Mouse (Mus musculus): ENCODE measurements around the gene Neurl3.

The Neurl3 gene

DNA sequence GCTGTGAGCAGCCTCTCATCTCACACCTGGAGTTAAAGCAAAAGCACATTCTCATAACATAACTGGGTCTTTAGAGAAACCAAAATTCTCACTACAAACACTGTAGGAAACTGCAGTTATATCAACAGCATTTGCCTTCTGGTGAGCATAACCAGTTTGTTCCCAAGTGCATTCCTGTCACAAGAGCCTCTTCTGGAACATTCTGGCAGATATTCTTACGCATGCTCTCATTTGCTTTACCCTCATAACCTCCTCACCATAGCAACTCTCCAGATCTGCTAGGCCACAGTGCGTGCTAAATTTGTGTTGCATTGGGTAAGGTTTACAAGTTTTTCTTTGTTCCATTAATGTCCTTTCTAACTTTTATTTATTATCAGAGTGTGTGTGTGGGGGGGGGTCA is 15.2 kb downstream of the Neurl3 start:
- in situ Hi-C loops (cut with MboI, MseI) = no loop called here

DNA sequence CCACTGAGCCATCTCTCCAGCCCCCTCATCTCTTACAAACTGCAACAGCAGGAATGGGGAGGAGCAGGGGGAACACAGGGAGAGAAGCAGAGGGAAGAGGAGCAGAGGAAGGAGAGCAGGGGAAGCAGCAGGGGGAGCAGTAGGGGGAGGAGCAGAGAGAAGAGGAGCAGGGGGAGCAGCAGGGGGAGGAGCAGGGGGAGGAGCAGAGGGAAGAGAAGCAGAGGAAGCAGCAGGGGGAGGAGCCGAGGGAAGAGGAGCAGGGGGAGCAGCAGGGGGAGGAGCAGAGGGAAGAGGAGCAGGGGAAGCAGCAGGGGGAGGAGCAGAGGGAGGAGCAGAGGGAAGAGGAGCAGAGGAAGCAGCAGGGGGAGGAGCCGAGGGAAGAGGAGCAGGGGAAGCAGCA is 15.8 kb downstream of the Neurl3 start:
- in situ Hi-C loops (cut with MboI, MseI) = no loop called here

DNA sequence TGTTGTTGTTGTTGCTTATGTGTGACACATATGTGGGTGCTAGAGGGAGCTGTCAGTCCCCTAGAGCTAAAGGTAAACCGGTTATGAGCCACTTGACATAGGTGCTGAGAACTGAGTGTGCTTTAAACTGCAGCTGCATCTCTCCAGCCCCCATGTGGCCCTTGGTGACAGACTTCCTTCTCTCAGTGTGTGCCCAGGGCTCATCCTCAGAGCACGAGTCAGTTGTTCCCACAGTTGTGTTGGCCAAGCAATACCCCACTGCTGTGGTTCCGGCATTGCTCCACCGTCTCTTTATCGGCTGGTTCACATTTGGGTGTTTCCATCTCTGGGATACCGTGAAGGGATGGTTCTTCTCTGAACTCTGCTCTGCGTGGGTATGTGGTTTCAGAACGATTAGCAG is 17.2 kb downstream of the Neurl3 start:
- in situ Hi-C loops (cut with MboI, MseI) = no loop called here

DNA sequence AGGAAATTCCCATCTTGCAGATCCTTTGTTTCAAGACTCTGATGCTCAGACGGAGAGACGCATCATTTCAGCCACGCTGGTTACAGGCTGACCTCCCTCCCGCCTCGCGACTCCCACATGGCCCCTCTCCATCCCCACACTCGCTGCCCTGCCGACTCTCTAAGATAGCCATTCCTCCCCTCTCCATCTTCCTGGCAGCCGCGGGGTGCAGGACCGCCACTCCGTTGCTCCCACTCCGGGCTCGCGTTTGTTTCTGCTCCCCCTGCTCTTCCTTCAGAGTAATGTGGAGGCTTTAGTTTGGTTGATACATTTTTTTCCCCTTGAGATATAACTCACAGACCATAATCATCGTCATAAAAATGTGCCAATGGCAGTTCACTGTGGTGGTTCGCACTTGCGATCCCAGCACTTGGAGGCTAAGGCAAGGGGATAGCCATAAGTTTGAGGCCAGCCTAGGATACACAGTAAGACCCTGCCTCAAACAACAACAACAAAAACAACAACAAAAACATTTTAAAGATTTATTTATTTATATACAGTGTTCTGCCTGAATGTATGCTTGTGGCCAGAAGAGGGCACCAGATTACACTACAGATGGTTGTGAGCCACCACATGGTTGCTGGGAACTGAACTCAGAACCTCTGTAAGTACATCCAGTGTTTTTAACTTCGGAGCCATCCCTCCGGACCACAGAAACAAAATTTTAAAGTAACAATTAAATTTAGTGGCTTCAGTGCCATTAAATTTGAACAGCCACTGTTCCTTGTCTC is 18.4 kb downstream of the Neurl3 start:
- in situ Hi-C loops (cut with MboI, MseI) = no loop called here

DNA sequence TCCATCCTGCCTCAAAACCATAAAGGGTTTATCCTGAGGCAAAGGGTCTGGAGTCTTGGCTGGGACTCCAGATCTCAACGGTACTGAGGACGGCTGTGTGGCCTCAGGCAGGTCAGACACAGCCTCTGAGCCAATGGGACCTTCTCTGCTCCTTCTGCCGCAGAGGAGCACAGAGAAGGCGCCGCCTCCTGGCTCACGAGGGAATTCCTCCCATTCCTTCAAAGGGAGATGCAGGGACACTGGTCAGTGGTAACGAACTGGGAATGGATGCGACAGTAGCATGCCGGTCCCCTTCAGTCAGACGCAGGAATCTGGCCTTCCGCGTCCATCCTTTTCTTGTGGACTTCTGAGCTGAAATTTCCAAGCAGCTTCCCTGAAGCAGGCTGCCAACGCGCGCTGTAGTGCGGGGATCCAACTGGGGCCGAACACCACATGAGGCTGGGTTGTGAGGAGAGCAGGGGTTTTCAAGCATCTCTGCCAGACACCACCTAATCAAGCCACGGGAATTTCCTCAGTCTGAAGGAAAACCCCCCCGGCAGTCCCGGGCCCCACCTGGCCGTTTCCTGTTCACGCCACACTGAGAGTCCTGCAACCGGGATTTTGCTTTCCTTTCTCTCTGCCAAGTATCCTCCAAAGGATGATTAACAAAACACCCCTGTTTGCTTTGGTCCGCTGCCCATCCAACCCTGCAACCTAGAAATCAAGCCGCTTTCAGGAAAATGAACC is 19.7 kb downstream of the Neurl3 start:
- in situ Hi-C loops (cut with MboI, MseI) = no loop called here

DNA sequence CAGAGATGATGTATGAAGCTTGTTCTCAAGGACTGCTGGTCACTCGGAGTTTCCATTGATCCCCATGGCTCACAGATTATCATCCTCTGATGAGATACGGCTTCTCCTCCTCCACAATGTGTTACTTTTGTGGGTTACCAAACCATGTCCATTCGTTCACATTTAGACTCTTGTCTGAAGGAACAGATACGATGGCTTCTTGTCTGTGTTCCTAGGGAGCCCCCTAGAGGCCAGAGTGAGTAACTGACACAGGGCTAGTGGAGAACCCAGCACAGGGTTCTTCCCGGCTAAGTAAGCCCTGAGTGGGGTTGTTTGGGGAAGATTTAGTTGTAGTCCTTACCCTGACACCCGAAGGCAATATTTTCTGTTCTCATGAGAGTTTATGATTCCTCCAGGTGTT is 21.7 kb downstream of the Neurl3 start:
- in situ Hi-C loops (cut with MboI, MseI) = no loop called here

DNA sequence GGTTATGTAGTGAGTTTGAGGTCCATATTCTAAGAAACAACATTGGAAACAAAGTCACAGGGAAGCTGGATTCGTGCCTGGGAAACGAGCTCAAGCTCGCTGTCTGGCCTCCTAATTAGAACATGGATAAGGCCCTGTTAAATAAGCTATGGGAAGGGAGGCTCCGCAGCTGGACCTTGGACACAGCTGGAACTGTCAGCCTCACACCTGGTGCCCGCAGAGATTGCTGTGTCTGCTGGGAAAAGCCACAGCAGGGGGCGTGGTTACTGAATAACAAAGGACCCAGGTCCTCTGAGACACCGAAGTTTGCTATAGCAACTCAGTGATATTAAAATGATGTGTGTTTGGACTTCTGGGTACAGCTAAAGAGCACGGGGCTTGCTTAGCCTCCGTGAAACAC is 23.1 kb downstream of the Neurl3 start:
- in situ Hi-C loops (cut with MboI, MseI) = no loop called here

DNA sequence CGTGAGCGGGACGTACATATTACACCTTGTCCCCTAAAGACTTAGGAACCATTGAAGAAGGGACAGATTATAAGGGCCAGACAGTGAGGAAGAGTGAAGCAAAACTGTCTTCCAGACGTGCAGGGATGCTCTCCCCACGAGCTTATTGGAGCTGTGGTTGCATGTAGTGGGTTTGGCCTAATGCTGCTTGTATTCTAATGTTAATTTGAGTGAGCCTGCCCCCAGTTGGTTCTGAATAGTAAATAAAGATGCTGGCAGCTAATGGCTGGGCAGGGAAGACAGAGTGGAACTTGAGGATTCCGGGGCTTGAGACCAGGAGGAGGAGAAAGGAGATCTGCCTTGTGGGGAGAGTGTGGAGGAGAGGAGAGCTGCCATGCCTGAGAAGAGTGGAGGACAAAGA is 27.8 kb downstream of the Neurl3 start:
- in situ Hi-C loops (cut with MboI, MseI) = no loop called here

DNA sequence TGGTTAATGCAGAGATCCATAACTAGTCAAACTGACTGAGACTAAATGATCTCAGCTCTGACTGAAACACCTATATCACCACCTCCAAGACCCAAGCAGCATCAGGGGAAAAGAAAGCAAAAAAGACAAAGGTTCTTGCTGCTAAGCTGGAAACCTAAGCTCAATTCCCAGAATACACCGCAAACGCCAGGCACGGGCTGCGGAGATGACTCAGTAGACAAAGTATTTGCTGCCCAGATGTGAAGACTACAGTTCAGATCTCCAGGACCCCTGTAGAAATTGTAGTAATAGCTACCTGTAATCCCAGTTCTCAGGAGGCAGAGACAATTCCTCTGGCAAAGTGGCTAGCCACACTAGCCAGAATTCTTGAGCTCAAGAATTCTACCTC is 29.7 kb downstream of the Neurl3 start:
- in situ Hi-C loops (cut with MboI, MseI) = no loop called here

DNA sequence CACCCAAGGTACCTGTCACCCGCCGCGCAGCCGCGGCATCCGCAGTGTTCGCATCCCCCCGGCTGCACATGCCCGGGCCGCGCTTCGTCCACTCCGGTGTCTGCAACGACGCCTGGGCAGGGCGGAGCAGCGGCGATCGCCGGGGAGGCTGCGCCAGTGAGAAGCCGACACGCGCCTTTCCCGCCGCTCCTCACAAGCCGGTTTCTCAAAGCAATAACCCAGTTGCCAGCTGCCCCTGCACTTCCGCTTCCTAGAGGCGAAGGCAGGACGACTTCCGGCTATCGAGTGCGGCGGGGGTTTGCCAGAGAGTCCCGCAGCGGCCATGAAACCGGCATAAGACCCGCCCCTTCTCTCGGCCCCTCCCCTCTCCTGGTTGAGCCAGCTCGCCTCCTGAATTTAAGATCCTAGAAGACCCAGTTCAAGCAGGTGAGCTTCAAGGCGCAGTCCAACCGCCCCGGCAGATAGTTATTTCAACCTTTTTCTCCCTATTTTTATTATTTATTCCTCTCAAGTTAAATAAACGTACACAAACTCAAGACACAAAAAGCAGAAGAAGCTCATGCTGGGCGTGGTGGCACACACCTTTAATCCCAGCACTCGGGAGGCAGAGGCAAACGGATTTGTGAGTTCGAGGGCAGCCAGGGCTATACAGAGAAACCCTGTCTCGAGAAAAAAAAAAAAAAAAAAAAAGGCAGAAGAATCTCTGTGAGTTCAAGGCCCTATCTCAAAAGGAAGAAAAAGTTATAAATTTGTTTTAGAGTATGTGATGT is 30.2 kb downstream of the Neurl3 start, which contains the start of gene Uggt1:
Uggt1 (minus strand) TSS at position 663 of the 770 bp plus-strand sequence.
- in situ Hi-C loops (cut with MboI, MseI) = no loop called here

DNA sequence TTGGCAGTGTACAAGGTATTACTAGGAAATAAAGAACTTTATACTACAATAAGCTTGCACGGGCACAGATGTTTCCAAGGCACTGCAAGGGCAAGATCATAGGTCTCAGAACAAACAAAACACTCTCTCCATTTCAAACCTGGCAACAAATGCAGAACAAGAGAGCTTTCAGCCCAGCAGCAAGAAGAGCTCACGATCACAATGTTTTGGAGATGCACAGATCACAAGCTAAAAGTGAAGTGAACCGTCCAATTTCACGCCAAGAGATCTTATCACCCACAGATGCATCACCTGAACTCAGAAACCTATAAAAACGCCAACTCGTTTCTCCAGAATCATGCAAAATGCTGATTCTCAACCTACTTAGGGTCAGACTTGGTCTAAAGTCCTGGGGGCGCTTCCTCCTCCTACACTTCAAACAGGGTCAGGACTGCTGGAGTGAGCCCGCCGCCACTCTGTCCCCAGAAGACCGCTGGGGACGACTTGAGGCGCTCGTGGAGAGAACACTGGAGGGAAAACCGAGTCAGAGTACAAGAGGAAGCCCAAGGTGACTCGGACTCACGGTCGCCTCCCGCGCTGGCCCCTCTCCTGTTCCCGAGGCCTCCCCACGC is 30.9 kb downstream of the Neurl3 start:
- in situ Hi-C loops (cut with MboI, MseI) = no loop called here

DNA sequence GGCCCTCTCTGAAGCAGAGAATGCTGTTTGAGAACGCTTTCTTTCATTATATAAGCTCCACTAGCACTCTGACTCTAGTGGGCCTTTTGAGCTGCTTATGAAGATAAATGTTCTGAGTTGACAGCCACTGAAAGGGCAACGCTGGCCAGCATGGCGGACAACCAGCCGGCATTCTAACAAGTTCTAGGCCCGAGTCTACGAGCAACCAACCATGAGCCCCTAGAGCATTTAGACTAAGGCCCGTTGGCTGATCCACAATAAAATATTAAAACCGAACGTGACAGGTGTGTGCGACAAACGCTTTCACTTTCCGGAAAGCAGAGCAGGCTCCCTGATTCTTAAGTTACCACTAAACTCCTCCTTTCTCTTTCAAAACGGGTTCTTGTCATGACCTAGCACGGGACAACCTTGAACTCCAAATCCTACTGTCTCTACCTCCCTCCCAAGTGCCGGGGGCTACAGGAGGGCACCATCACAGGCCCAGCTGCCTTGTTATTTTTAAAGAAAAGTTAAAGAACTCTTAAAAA is 32.5 kb downstream of the Neurl3 start:
- in situ Hi-C loops (cut with MboI, MseI) = no loop called here

DNA sequence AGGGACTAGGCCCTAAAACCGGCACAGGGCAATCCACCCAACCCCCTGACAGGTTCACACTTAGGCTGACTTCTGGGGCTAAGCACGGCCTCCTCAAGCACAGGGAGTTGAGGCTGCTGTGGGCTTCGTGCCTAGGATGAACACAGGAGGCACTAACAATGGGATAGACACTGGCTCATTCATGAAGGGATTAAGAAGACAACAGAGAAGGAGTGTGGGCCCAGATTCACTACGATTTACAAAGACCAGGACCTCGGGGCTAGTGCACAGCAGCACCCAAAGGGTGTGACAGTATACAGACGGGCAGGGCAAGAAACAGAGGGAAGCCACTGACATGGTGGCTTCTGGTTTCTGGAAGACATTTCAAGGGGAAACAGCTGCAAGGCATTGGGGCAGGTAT is 34.3 kb downstream of the Neurl3 start:
- in situ Hi-C loops (cut with MboI, MseI) = no loop called here

DNA sequence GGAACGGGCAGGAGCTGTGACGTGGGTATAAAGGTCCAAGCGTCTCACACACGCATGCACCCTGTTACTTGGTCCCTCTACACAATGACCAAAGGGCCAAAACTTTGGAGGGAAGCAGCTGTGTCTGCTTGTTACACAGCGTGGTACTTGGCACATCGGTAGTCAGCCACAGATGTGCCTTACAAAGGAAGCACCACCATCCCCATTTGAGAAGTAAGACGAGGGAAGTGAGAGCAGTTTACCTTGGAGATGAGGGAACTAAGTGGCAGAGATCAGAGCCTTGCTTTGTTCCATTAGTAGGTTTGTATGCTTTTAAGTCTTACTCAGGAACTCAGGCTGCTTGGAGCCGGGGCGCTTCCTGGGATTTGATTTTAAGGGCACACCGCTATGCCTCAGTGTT is 35.1 kb downstream of the Neurl3 start:
- in situ Hi-C loops (cut with MboI, MseI) = no loop called here

DNA sequence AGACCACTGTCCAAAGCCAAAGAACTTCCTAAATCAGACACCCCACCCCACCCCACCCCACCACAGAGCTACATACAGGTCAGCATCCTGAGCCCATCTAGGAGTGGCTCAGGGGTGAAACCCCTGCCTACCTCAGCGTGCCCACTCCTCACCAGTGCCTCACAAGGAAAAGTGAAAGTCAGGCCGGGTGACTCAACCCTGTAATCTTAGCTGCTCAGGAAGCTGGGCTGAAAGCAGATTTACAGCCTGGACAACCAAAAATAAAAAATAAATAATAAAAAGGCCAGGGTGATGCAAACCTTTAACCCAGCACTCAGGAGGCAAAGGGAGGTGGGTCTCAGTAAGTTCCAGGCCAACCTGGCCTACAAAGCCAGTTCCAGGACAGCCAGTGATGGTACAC is 38.6 kb downstream of the Neurl3 start:
- in situ Hi-C loops (cut with MboI, MseI) = no loop called here

DNA sequence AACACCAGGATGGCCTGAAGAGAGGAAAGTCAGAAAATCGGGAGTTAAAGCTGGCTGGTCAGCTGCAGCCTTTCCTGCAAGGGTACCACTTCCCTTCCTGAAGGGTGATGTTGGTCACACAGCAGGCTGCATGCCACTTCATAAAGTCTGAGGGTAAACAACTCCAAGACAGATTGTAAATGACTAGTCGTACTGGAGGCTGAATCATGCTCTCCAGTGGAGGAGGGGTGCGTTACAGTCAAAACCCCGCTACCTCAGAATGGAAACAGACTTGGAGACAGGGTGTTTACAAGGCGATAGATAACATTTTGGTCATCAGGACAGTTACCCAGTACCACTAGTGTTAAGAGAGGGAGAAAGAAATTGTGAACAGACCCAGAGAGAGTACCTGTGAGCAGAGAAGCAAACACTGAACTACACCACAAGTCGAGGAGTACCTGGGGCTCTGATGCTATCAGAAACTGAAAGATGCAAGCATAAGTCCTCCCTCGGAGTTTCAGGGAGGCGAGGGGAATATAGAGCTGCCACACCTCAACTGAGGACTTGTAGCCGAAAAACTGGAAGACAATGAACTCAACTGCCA is 39.3 kb downstream of the Neurl3 start:
- in situ Hi-C loops (cut with MboI, MseI) = no loop called here

DNA sequence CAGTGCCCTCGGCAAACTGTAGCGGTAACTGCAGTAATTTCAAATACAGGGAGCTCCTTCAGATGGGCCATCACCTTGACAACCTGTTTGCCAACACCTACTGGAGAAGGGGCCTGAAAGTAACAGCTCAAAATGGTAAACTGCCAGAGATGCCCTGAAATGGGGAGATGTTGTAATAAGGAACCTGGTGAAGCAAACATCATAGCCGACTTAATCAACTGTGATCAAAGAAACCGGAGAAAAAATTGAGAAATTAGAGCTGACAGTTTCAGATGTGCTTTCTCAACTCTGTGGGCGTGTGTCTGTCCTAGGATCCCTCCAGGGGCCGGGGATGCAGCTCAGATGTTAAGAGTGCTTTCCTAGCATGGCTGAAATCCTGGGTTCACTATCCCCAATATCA is 41.3 kb downstream of the Neurl3 start:
- in situ Hi-C loops (cut with MboI, MseI) = no loop called here

DNA sequence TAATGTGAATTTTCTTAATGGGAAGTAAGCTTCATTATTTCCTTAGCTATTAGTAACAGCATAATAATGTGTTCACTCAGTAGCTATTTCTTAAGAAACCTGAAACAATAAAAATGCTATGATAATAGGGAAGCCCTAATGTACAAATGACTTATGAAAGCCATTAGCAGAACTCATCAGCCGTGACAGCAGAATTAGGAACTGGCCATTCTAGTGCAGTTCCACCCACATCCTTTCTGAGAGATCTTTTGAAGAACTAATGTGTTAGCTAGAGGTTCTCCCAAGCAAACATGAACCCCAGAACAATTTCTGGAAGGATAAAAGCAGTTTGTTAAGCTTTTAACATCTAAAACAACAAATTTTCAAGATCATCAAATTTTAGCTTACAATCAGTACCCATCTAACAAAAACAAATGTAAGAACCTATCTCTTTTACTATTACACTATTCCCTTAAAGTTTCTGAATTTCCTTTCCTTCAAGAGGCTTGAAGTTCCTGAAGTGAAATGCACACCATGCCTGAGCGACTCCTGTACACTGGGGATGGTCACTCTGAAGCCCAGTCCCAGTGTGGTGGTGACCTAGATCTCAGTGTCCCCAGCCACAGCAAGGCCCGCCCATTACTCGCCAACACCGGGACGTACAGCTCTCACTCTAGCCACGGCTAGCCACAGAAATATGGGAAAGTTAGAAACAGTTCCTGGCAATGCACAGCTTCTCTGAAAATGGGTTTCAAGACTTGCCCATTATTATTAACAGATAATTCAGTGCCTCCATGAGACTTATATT is 43.4 kb downstream of the Neurl3 start:
- in situ Hi-C loops (cut with MboI, MseI) = no loop called here

DNA sequence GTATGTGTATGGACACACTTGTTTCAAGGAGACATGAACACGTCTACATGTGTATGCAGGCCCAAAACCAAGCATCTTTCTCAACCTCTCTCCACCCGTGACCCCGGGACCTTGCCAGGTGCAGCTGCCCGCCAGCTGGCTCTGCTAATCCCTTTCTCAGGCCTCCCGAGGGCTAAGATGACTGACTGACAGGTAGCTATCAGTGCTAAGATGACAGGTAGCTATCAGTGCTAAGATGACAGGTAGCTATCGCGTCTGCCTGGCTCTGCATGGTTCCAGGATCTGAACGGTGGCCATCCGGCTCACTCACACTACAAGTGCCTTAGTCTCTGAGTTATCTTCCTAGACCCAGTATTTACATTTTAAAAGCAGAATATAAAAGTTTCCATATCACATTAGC is 46.0 kb downstream of the Neurl3 start:
- in situ Hi-C loops (cut with MboI, MseI) = loop anchor here in 1 of 2 experiments (5.0 kb wide), 1 partner anchor 54 kb away; no protein-coding TSS in a partner anchor

DNA sequence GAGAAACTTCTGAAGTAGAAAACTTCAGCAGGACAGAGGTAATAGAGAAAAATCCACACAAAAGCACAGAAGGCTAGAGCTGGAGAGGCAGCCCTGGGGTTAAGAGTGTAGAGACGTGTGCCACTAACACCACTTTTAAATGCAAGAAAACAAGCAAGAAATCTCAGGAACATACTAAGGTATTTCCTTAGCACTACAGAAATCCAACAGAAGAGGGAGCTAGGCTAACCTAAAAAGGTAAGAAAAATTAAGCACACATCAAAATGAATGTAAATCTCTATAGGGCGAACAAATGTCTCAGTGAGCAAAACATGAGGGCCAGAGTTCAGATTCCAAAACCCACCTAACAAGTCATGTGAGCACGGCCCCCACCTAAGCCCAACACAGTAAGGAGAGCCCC is 49.8 kb downstream of the Neurl3 start:
- in situ Hi-C loops (cut with MboI, MseI) = loop anchor here in 1 of 2 experiments (5.0 kb wide), 1 partner anchor 58 kb away; no protein-coding TSS in a partner anchor
